In the genomic region with DNA sequence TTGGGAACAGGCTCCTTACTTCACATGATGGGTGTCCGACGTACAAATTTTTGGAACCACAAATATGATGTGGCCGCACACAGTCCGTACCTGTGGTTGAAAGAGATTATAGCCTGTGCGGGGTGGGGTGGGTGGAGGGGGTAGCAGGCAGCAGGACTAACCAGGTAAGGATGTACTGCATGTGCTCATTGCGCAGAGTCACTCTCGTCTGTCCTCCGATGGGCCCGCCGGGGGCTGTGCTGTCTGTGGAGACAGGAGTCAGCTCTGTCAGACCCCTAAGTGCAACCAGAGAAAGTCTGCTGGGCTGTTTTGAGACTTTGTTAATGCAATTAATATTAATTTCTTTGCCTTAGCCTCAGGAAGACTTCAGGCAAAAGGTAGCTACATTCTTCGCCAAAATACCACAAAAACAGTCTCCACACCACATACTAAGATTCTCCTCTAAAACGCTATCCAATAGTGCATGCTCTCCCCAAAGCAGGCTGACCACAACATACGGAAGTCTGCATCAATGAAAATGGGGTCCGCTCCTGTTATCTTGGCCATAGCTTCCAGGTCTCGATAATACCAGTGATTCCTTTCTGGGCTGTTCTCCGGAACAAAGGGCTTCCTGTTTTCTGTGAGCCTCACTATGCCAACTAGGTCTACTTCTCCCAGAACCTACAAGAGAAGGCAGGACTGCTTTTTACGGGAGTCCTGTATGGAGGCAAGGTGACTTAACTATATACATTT, we compare ENCODE assay signal across 20 mouse cellular contexts. TPM values are rescaled to one million over a fixed set of nuclear protein-coding genes. Genes with fewer than 3 reads are reported as not detected.
DNase-seq lines count a peak whose midpoint lies in the region; ATAC-seq and TF ChIP-seq lines count a peak whose summit lies in the region.
"Had no signal": no experiment of that assay in that cellular context is flagged by ENCODE, and none has a peak within 500 bp of the region (broad histone marks: within the 10 kb centered on the region; RNA-seq: fewer than 3 reads in every experiment).

No protein-coding gene starts in this region.

- no peak overlapping the region for H3K9ac ChIP-seq in forebrain, embryonic 15.5 days (replicated peaks)
- H3K9ac ChIP-seq in forebrain, embryonic 16.5 days (replicated peaks; ENCODE audit: low read depth, low read length), result no peak overlapping the region
- no peak overlapping the region for H3K9ac ChIP-seq in stomach, embryonic 16.5 days (ENCODE audit: low read length)
- no peak overlapping the region for H3K9ac ChIP-seq in stomach, postnatal 0 days (ENCODE audit: low read length)
- H3K9ac ChIP-seq: embryonic facial prominence, embryonic 12.5 days had no signal

- no peak for TF ChIP-seq EP300 in stomach, postnatal 0 days (optimal IDR thresholded peaks at IDR 0.05)

- H3K27me3 ChIP-seq in forebrain, embryonic 15.5 days, result no peaks in the 10 kb centered on the region
- no peaks in the 10 kb centered on the region for H3K27me3 ChIP-seq in forebrain, embryonic 16.5 days (replicated peaks; ENCODE audit: control insufficient read depth, insufficient read depth, low read length)
- H3K27me3 ChIP-seq in stomach, embryonic 16.5 days (ENCODE audit: control insufficient read depth, insufficient read depth, low read length), result no peaks in the 10 kb centered on the region
- H3K27me3 ChIP-seq in stomach, postnatal 0 days (ENCODE audit: control insufficient read depth, insufficient read depth, low read length), result no peaks in the 10 kb centered on the region
- H3K27me3 ChIP-seq in myocyte (ENCODE audit: control insufficient read depth, insufficient read depth, insufficient read length), result no peaks in the 10 kb centered on the region
- H3K27me3 ChIP-seq: embryonic facial prominence, embryonic 12.5 days; Patski had no signal

- H3K9me3 ChIP-seq in forebrain, embryonic 15.5 days, result no peaks in the 10 kb centered on the region
- H3K9me3 ChIP-seq in forebrain, embryonic 16.5 days (ENCODE audit: control insufficient read depth, low read length), result no peaks in the 10 kb centered on the region
- no peaks in the 10 kb centered on the region for H3K9me3 ChIP-seq in stomach, embryonic 16.5 days (replicated peaks; ENCODE audit: control insufficient read depth, low read length)
- H3K9me3 ChIP-seq in stomach, postnatal 0 days (ENCODE audit: control insufficient read depth, low read length), result no peaks in the 10 kb centered on the region
- H3K9me3 ChIP-seq: embryonic facial prominence, embryonic 12.5 days had no signal

- no peak for TF ChIP-seq CTCF in stomach, postnatal 0 days (IDR thresholded peaks at IDR 0.05; ENCODE audit: low read depth)

- 0 out of 2 replicates have a peak overlapping the region, but pooled peaks have one; percentile 2 for H3K4me3 ChIP-seq in forebrain, embryonic 15.5 days
- H3K4me3 ChIP-seq in forebrain, embryonic 16.5 days (replicated peaks; ENCODE audit: low read length), result no peak overlapping the region
- H3K4me3 ChIP-seq in stomach, embryonic 16.5 days (replicated peaks; ENCODE audit: low read length), result no peak overlapping the region
- no peak overlapping the region; the same call in 1 of the 2 replicates for H3K4me3 ChIP-seq in stomach, postnatal 0 days (ENCODE audit: low read depth, low read length)
- H3K4me3 ChIP-seq in myocyte, result no peak overlapping the region
- H3K4me3 ChIP-seq: embryonic facial prominence, embryonic 12.5 days had no signal

- no peak overlapping the region for H3K27ac ChIP-seq in forebrain, embryonic 15.5 days (replicated peaks)
- no peak overlapping the region for H3K27ac ChIP-seq in forebrain, embryonic 16.5 days (ENCODE audit: low read length)
- H3K27ac ChIP-seq in stomach, embryonic 16.5 days (ENCODE audit: low read length), result peak overlapping the region; percentile 10; the same call in 1 of the 2 replicates
- no peak overlapping the region for H3K27ac ChIP-seq in stomach, postnatal 0 days (replicated peaks)
- H3K27ac ChIP-seq: embryonic facial prominence, embryonic 12.5 days had no signal

- no peak for DNase-seq in stomach, postnatal 0 days (ENCODE audit: low spot score)
- DNase-seq in induced T-regulatory cell, adult 2 months (ENCODE audit: low read depth), result peak; percentile 17
- no peak for DNase-seq in adrenal gland, postnatal 36 days
- DNase-seq: adrenal gland, postnatal 10 days; B cell, adult 2 months; cerebellum, postnatal 25 days; gastrocnemius, postnatal 36 days; heart, postnatal 14 days; kidney, postnatal 10 days; left cerebral cortex, postnatal 4 days; right cerebral cortex, postnatal 25 days; thymus, adult 2 months had no signal

- H3K36me3 ChIP-seq in forebrain, embryonic 15.5 days, result peaks cover 35% of the 10 kb centered on the region
- peaks cover 29% of the 10 kb centered on the region for H3K36me3 ChIP-seq in forebrain, embryonic 16.5 days (ENCODE audit: control insufficient read depth, insufficient read depth)
- peaks cover 20% of the 10 kb centered on the region for H3K36me3 ChIP-seq in stomach, embryonic 16.5 days (ENCODE audit: control insufficient read depth, insufficient read depth, low read length)
- H3K36me3 ChIP-seq in stomach, postnatal 0 days (ENCODE audit: control insufficient read depth, insufficient read depth, low read length), result peaks cover 13% of the 10 kb centered on the region
- peaks cover 29% of the 10 kb centered on the region for H3K36me3 ChIP-seq in myocyte (ENCODE audit: control insufficient read depth, insufficient read depth)

- H3K79me2 ChIP-seq in myocyte (ENCODE audit: control insufficient read depth, insufficient read depth), result peaks cover 69% of the 10 kb centered on the region

- 87% methylated on average over 17 of the region's 17 CpGs for WGBS in forebrain, embryonic 15.5 days
- 85% methylated on average over 17 of the region's 17 CpGs for WGBS in forebrain, embryonic 16.5 days
- WGBS in stomach, embryonic 16.5 days, result 81% methylated on average over 17 of the region's 17 CpGs
- WGBS in stomach, postnatal 0 days, result 77% methylated on average over 17 of the region's 17 CpGs

- TF ChIP-seq POLR2A in myocyte (IDR thresholded peaks at IDR 0.05; ENCODE audit: insufficient read length, low read depth), result peak; percentile 32

- H3K4me2 ChIP-seq in forebrain, embryonic 15.5 days (replicated peaks), result no peak overlapping the region
- no peak overlapping the region for H3K4me2 ChIP-seq in forebrain, embryonic 16.5 days (ENCODE audit: low read length)
- H3K4me2 ChIP-seq in stomach, embryonic 16.5 days (ENCODE audit: low read depth, low read length), result no peak overlapping the region
- no peak overlapping the region for H3K4me2 ChIP-seq in stomach, postnatal 0 days (replicated peaks; ENCODE audit: low read depth)
- no peak overlapping the region for H3K4me2 ChIP-seq in myocyte (ENCODE audit: low read depth)

- ATAC-seq in forebrain, embryonic 15.5 days (replicated peaks), result no peak
- ATAC-seq in forebrain, embryonic 16.5 days, result no peak
- no peak for ATAC-seq in stomach, embryonic 16.5 days (ENCODE audit: insufficient read depth, low FRiP score)
- no peak for ATAC-seq in stomach, postnatal 0 days (ENCODE audit: low FRiP score, low TSS enrichment)
- no peak for ATAC-seq in activated CD4-positive, CD25-positive, alpha-beta regulatory T cell, adult 4 months
- ATAC-seq: forebrain, embryonic 14.5 days; Patski had no signal

- H3K4me1 ChIP-seq in forebrain, embryonic 15.5 days, result peaks cover 63% of the 10 kb centered on the region
- peaks cover 52% of the 10 kb centered on the region for H3K4me1 ChIP-seq in forebrain, embryonic 16.5 days (replicated peaks; ENCODE audit: control insufficient read depth, insufficient read depth, low read length)
- H3K4me1 ChIP-seq in stomach, embryonic 16.5 days (ENCODE audit: control insufficient read depth, insufficient read depth, low read length), result peaks cover 35% of the 10 kb centered on the region
- H3K4me1 ChIP-seq in stomach, postnatal 0 days (replicated peaks; ENCODE audit: control insufficient read depth, insufficient read depth), result peaks cover 12% of the 10 kb centered on the region

- no peak overlapping the region for H3ac ChIP-seq in myocyte (ENCODE audit: control insufficient read depth, insufficient read length)

RNA-seq across cellular contexts. Expression of a gene that starts 2.6 kb away (rescaled TPM):
- 58.9 and 61.9 TPM in 2 replicates for polyA plus RNA-seq in forebrain, embryonic 15.5 days (2015; fragmentation: Nextera tagmentation; extraction: Ambion mirVana)
- 59.7 and 62.0 TPM in 2 replicates for polyA plus RNA-seq in forebrain, embryonic 16.5 days (2015; fragmentation: Nextera tagmentation; extraction: Ambion mirVana)
- polyA plus RNA-seq in stomach, embryonic 16.5 days (2015; fragmentation: Nextera tagmentation; extraction: Ambion mirVana), result 39.9 and 40.7 TPM in 2 replicates
- polyA plus RNA-seq in stomach, postnatal 0 days (2015; fragmentation: Nextera tagmentation; extraction: Ambion mirVana), result 26.2 and 26.5 TPM in 2 replicates
- 34.9 TPM for polyA plus RNA-seq in myocyte (2012; fragmentation: generic; extraction: Trizol)
- 10 to 100 TPM; 37.5 to 40.1 TPM for total RNA-seq in adrenal gland, postnatal 36 days (2021)
- polyA plus RNA-seq in activated CD4-positive, CD25-positive, alpha-beta regulatory T cell, adult 4 months (2017; shearing (Covaris generic)), result 10 to 100 TPM; 41.8 to 46.6 TPM

RNA-seq across cellular contexts. Expression of a gene that starts 2.7 kb away (rescaled TPM):
- polyA plus RNA-seq in forebrain, embryonic 15.5 days (2015; fragmentation: Nextera tagmentation; extraction: Ambion mirVana), result 74.0 and 77.3 TPM in 2 replicates
- polyA plus RNA-seq in forebrain, embryonic 16.5 days (2015; fragmentation: Nextera tagmentation; extraction: Ambion mirVana), result 69.9 and 82.1 TPM in 2 replicates
- 59.9 and 61.8 TPM in 2 replicates for polyA plus RNA-seq in stomach, embryonic 16.5 days (2015; fragmentation: Nextera tagmentation; extraction: Ambion mirVana)
- 64.7 and 68.2 TPM in 2 replicates for polyA plus RNA-seq in stomach, postnatal 0 days (2015; fragmentation: Nextera tagmentation; extraction: Ambion mirVana)
- 53.8 TPM for polyA plus RNA-seq in myocyte (2012; fragmentation: generic; extraction: Trizol)
- 100 to 1,000 TPM in 1 of 2 experiments, 10 to 100 TPM in 1; 99.3 to 120 TPM for total RNA-seq in adrenal gland, postnatal 36 days (2021)
- 100 to 1,000 TPM; 115 to 121 TPM for polyA plus RNA-seq in activated CD4-positive, CD25-positive, alpha-beta regulatory T cell, adult 4 months (2017; shearing (Covaris generic))

RNA-seq across cellular contexts. Expression of a gene that starts 3.0 kb away (rescaled TPM):
- polyA plus RNA-seq in forebrain, embryonic 15.5 days (2015; fragmentation: Nextera tagmentation; extraction: Ambion mirVana), result 533 and 546 TPM in 2 replicates
- 494 and 501 TPM in 2 replicates for polyA plus RNA-seq in forebrain, embryonic 16.5 days (2015; fragmentation: Nextera tagmentation; extraction: Ambion mirVana)
- 458 and 551 TPM in 2 replicates for polyA plus RNA-seq in stomach, embryonic 16.5 days (2015; fragmentation: Nextera tagmentation; extraction: Ambion mirVana)
- polyA plus RNA-seq in stomach, postnatal 0 days (2015; fragmentation: Nextera tagmentation; extraction: Ambion mirVana), result 477 and 505 TPM in 2 replicates
- polyA plus RNA-seq in myocyte (2012; fragmentation: generic; extraction: Trizol), result 2,027 TPM
- 100 to 1,000 TPM; 527 to 531 TPM for total RNA-seq in adrenal gland, postnatal 36 days (2021)
- polyA plus RNA-seq in activated CD4-positive, CD25-positive, alpha-beta regulatory T cell, adult 4 months (2017; shearing (Covaris generic)), result 1,000 to 10,000 TPM in 1 of 2 experiments, 100 to 1,000 TPM in 1; 720 to 1,212 TPM

RNA-seq across cellular contexts. Expression of a gene that starts 3.1 kb away (rescaled TPM):
- 177 and 184 TPM in 2 replicates for polyA plus RNA-seq in forebrain, embryonic 15.5 days (2015; fragmentation: Nextera tagmentation; extraction: Ambion mirVana)
- polyA plus RNA-seq in forebrain, embryonic 16.5 days (2015; fragmentation: Nextera tagmentation; extraction: Ambion mirVana), result 177 and 180 TPM in 2 replicates
- polyA plus RNA-seq in stomach, embryonic 16.5 days (2015; fragmentation: Nextera tagmentation; extraction: Ambion mirVana), result 43.0 and 46.6 TPM in 2 replicates
- 22.5 and 23.9 TPM in 2 replicates for polyA plus RNA-seq in stomach, postnatal 0 days (2015; fragmentation: Nextera tagmentation; extraction: Ambion mirVana)
- 38.6 TPM for polyA plus RNA-seq in myocyte (2012; fragmentation: generic; extraction: Trizol)
- total RNA-seq in adrenal gland, postnatal 36 days (2021), result 10 to 100 TPM; 54.5 to 56.6 TPM
- 10 to 100 TPM; 10.3 to 11.3 TPM for polyA plus RNA-seq in activated CD4-positive, CD25-positive, alpha-beta regulatory T cell, adult 4 months (2017; shearing (Covaris generic))

RNA-seq across cellular contexts. Expression of a gene that starts 10.9 kb away (rescaled TPM):
- 27.7 and 29.7 TPM in 2 replicates for polyA plus RNA-seq in forebrain, embryonic 15.5 days (2015; fragmentation: Nextera tagmentation; extraction: Ambion mirVana)
- polyA plus RNA-seq in forebrain, embryonic 16.5 days (2015; fragmentation: Nextera tagmentation; extraction: Ambion mirVana), result 29.1 and 32.1 TPM in 2 replicates
- polyA plus RNA-seq in stomach, embryonic 16.5 days (2015; fragmentation: Nextera tagmentation; extraction: Ambion mirVana), result 24.6 and 25.1 TPM in 2 replicates
- polyA plus RNA-seq in stomach, postnatal 0 days (2015; fragmentation: Nextera tagmentation; extraction: Ambion mirVana), result 12.5 and 12.8 TPM in 2 replicates
- polyA plus RNA-seq in myocyte (2012; fragmentation: generic; extraction: Trizol), result 16.7 TPM
- total RNA-seq in adrenal gland, postnatal 36 days (2021), result 10 to 100 TPM; 28.5 to 32.7 TPM
- polyA plus RNA-seq in activated CD4-positive, CD25-positive, alpha-beta regulatory T cell, adult 4 months (2017; shearing (Covaris generic)), result 10 to 100 TPM; 17.5 to 25.5 TPM
